Mouse (Mus musculus): ENCODE results near the gene Cabp5. TPM values are rescaled to one million over a fixed set of nuclear protein-coding genes. Genes with fewer than 3 reads are reported as not detected.
"Not testable (repeated sequence)": the region's sequence is repeated elsewhere in the genome, so short reads cannot be mapped to it uniquely, and the experiment has no call there.

Cabp5 gene
- polyA plus RNA-seq (2012; rRNA removed): not detected in 2 replicates

DNA sequence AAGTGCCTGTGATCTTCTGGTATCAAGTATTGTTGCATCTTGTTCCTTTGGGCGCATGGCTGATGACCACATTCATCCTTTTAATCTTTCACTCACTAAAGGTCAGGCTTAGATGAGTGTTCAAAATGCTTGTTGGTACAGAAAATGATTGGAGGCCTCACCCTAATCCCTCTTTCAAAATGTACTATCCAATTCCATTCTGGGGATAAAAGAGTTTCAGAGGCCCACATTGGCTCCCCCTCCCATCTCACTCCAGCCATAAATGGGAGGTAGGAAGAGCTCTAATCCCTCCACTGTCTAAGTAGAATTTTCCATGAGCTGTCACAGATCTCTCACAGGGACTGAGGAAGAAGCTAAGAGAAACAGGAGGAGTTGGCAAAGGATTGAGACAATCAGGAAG lies at the start of gene Cabp5:
TSS of gene Cabp5 (plus strand) at position 301 of the 400 bp plus-strand sequence.
- 91% methylated on average over 1 of the region's 1 CpGs for WGBS
- no peaks in the 10 kb centered on the region for H3K36me3 ChIP-seq (ENCODE audit: control insufficient read depth, insufficient read depth, low read length)
- no peaks in the 10 kb centered on the region for H3K4me1 ChIP-seq (replicated peaks; ENCODE audit: control insufficient read depth, insufficient read depth, low read length)
- TF ChIP-seq POLR2A (IDR thresholded peaks at IDR 0.05; ENCODE audit: control insufficient read depth, extremely low read depth, insufficient read depth, low read length, poor library complexity) (no peak), CTCF (IDR thresholded peaks at IDR 0.05; ENCODE audit: borderline replicate concordance, control insufficient read depth, extremely low read depth, insufficient read depth, low read length, poor library complexity) (no peak)
- DNase-seq: no peak
- H3K4me3 ChIP-seq (ENCODE audit: control insufficient read depth, insufficient read depth, low read length): no peak within 1 kb of the TSS
- no peak within 1 kb of the TSS for H3K27ac ChIP-seq (ENCODE audit: control insufficient read depth, insufficient read depth, low read length)
- no peaks in the 10 kb centered on the region for H3K27me3 ChIP-seq (ENCODE audit: control insufficient read depth, insufficient read depth, low read length)

DNA sequence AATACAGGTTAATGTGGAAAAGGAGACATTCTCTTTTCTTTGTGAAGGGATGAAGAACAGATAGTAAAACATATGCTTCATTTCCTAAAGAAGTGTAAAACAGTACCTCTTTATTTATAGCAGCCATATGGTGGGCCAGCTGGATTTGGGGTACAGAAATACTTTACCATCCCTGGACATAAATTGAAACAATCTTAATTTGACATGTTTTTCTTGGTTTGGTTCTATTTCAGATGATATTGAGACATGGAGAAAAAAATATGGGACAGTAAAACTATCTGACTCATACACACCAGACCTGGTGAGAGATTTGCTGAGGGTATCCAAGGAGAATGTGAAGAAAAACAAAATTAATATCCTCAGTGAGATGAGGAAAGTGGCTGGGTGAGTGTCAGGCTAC lies 42.0 kb upstream of the Cabp5 start:
- DNase-seq: no peak
- no peaks in the 10 kb centered on the region for H3K27me3 ChIP-seq (ENCODE audit: control insufficient read depth, insufficient read depth, low read length)
- H3K4me3 ChIP-seq (ENCODE audit: control insufficient read depth, insufficient read depth, low read length): no peak overlapping the region
- H3K27ac ChIP-seq (ENCODE audit: control insufficient read depth, insufficient read depth, low read length): no peak overlapping the region
- H3K4me1 ChIP-seq (replicated peaks; ENCODE audit: control insufficient read depth, insufficient read depth, low read length): no peaks in the 10 kb centered on the region
- no peak for TF ChIP-seq POLR2A (IDR thresholded peaks at IDR 0.05; ENCODE audit: control insufficient read depth, extremely low read depth, insufficient read depth, low read length, poor library complexity)
- TF ChIP-seq CTCF (IDR thresholded peaks at IDR 0.05; ENCODE audit: borderline replicate concordance, control insufficient read depth, extremely low read depth, insufficient read depth, low read length, poor library complexity): no peak
- H3K36me3 ChIP-seq (ENCODE audit: control insufficient read depth, insufficient read depth, low read length): no peaks in the 10 kb centered on the region; the same call in 1 of the 2 replicates

DNA sequence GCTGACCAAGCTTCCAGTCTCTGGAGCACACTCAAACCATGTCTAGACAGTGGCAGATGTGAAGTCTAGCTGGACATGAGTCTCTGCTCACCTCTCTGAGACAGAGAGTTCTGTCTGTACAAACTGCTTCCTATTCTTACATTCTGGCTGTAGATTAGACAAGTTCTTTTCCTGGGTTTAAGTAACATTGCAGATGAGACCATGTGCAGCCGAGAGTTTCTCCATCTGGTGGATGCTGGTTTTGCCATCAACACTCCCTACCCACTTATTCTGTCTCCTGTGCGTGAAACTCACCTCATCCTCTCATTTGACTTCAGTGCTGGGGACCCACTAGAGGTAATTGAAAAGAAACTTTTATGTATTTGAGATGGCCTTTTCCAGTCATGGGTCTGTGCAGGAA lies 17.3 kb upstream of the Cabp5 start:
- no peaks in the 10 kb centered on the region for H3K36me3 ChIP-seq (ENCODE audit: control insufficient read depth, insufficient read depth, low read length)
- H3K27ac ChIP-seq (ENCODE audit: control insufficient read depth, insufficient read depth, low read length): no peak overlapping the region
- TF ChIP-seq CTCF (IDR thresholded peaks at IDR 0.05; ENCODE audit: borderline replicate concordance, control insufficient read depth, extremely low read depth, insufficient read depth, low read length, poor library complexity) (no peak), POLR2A (IDR thresholded peaks at IDR 0.05; ENCODE audit: control insufficient read depth, extremely low read depth, insufficient read depth, low read length, poor library complexity) (no peak)
- no peak overlapping the region for H3K4me3 ChIP-seq (ENCODE audit: control insufficient read depth, insufficient read depth, low read length)
- 91% methylated on average over 2 of the region's 2 CpGs for WGBS
- H3K27me3 ChIP-seq (ENCODE audit: control insufficient read depth, insufficient read depth, low read length): no peaks in the 10 kb centered on the region
- no peak for DNase-seq
- no peaks in the 10 kb centered on the region for H3K4me1 ChIP-seq (replicated peaks; ENCODE audit: control insufficient read depth, insufficient read depth, low read length)

DNA sequence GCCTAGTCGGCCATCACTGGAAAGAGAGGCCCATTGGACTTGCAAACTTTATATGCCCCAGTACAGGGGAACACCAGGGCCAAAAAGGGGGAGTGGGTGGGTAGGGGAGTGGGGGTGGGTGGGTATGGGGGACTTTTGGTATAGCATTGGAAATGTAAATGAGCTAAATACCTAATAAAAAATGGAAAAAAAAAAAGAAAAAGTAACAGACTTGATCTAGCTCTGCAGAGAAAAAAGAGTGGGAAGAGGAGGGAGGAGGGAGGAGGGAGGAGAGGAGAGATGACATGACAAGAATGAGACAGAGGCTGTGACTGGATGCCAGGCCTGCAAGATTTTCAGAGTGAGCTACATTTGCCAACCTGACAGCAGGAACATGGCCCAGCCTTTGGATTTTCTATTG lies 52.6 kb downstream of the Cabp5 start, which contains the start of gene Bsph1:
TSS of gene Bsph1 (plus strand) at position 301 of the 400 bp plus-strand sequence.
- WGBS: 80% methylated on average over 1 of the region's 1 CpGs
- H3K4me1 ChIP-seq (replicated peaks; ENCODE audit: control insufficient read depth, insufficient read depth, low read length); H3K27ac ChIP-seq (ENCODE audit: control insufficient read depth, insufficient read depth, low read length); DNase-seq; H3K36me3 ChIP-seq (ENCODE audit: control insufficient read depth, insufficient read depth, low read length); H3K4me3 ChIP-seq (ENCODE audit: control insufficient read depth, insufficient read depth, low read length); H3K27me3 ChIP-seq (ENCODE audit: control insufficient read depth, insufficient read depth, low read length): not testable (repeated sequence)

Other genes starting within 250 kb of the Cabp5 start
- not detected in 2 replicates for gene Vmn1r88, start 238.6 kb upstream of the Cabp5 start, polyA plus RNA-seq (2012; rRNA removed)
- not detected in 2 replicates for gene Vmn1r89, start 185.1 kb upstream of the Cabp5 start, polyA plus RNA-seq (2012; rRNA removed)
- gene Lig1, start 120.8 kb upstream of the Cabp5 start, polyA plus RNA-seq (2012; rRNA removed): 35.8 and 55.2 TPM in 2 replicates
- 7.4 and 7.8 TPM in 2 replicates for gene Zswim9, start 119.4 kb upstream of the Cabp5 start, polyA plus RNA-seq (2012; rRNA removed)
- 0.70 and 0.74 TPM in 2 replicates for gene Pla2g4c, start 73.5 kb upstream of the Cabp5 start, polyA plus RNA-seq (2012; rRNA removed)
- gene Bsph1, start 52.7 kb downstream of the Cabp5 start, polyA plus RNA-seq (2012; rRNA removed): not detected in 2 replicates
- not detected in 2 replicates for gene Bsph2, start 172.9 kb downstream of the Cabp5 start, polyA plus RNA-seq (2012; rRNA removed)
- not detected in 2 replicates for gene Sult2a5, start 225.8 kb downstream of the Cabp5 start, polyA plus RNA-seq (2012; rRNA removed)

Data from thymus, adult 2 months (tissue).